Mouse (Mus musculus) olfactory bulb, adult 2 months (tissue): ENCODE measurements around the gene Hoxa13.

Source experiments
- CTCF ChIP-seq: fragments of 200-500 bp; IDR thresholded peaks from 2 replicates; pipeline ENCODE4 v1.5.1; 2012; ENCODE audit warnings: low read depth, mild to moderate bottlenecking, low read length, moderate library complexity; ENCODE audit not compliant: insufficient read depth
- POLR2A ChIP-seq: fragments of 200-500 bp; IDR thresholded peaks from 2 replicates; pipeline ENCODE4 v1.6.1; 2012; ENCODE audit warnings: mild to moderate bottlenecking, low read depth, low read length, moderate library complexity; ENCODE audit not compliant: insufficient read depth

GRCm38 (mm10) chr6:52265306-52265912, 4.7 kb upstream of the Hoxa13 start:
- TF ChIP-seq POLR2A (no peak), CTCF (no peak)
